ENCODE assay signal across 22 mouse cellular contexts in genomic region chr17:28832040-28832439, GRCm38 (mm10). TPM values are rescaled to one million over a fixed set of nuclear protein-coding genes. Genes with fewer than 3 reads are reported as not detected.
DNase-seq lines count a peak whose midpoint lies in the region; ATAC-seq and TF ChIP-seq lines count a peak whose summit lies in the region.
"Had no signal": no experiment of that assay in that cellular context is flagged by ENCODE, and none has a peak within 500 bp of the region (broad histone marks: within the 10 kb centered on the region; RNA-seq: fewer than 3 reads in every experiment).

No protein-coding gene starts in this region.

- no peak for ATAC-seq in midbrain, embryonic 14.5 days (ENCODE audit: low FRiP score, low TSS enrichment)
- ATAC-seq in midbrain, embryonic 11.5 days (ENCODE audit: low FRiP score) = no peak
- ATAC-seq in liver, embryonic 11.5 days (replicated peaks; ENCODE audit: low FRiP score) = no peak
- ATAC-seq in stomach, postnatal 0 days (ENCODE audit: low FRiP score, low TSS enrichment) = no peak
- ATAC-seq: forebrain, embryonic 16.5 days; intestine, embryonic 16.5 days had no signal

- H3K4me3 ChIP-seq in heart, embryonic 10.5 days = no peak overlapping the region
- no peak overlapping the region for H3K4me3 ChIP-seq in midbrain, embryonic 14.5 days (replicated peaks; ENCODE audit: low read depth, low read length)
- no peak overlapping the region for H3K4me3 ChIP-seq in midbrain, embryonic 11.5 days (ENCODE audit: low read depth, low read length)
- H3K4me3 ChIP-seq in liver, embryonic 11.5 days (ENCODE audit: low read depth, low read length) = no peak overlapping the region
- H3K4me3 ChIP-seq in stomach, postnatal 0 days (ENCODE audit: low read depth, low read length) = no peak overlapping the region
- H3K4me3 ChIP-seq: heart, embryonic 12.5 days; limb, embryonic 10.5 days; lung, embryonic 15.5 days; neural tube, embryonic 15.5 days had no signal

- TF ChIP-seq CTCF in stomach, postnatal 0 days (IDR thresholded peaks at IDR 0.05; ENCODE audit: low read depth) = peak; percentile 22

- H3K27ac ChIP-seq in heart, embryonic 10.5 days = peak overlapping the region; percentile 60; the same call in 1 of the 2 replicates
- H3K27ac ChIP-seq in midbrain, embryonic 14.5 days (replicated peaks; ENCODE audit: low read depth, low read length) = no peak overlapping the region
- H3K27ac ChIP-seq in midbrain, embryonic 11.5 days (ENCODE audit: low read depth, low read length) = no peak overlapping the region
- peak overlapping the region; percentile 92 for H3K27ac ChIP-seq in liver, embryonic 11.5 days (ENCODE audit: low read depth, low read length)
- H3K27ac ChIP-seq in stomach, postnatal 0 days (replicated peaks) = no peak overlapping the region
- H3K27ac ChIP-seq: limb, embryonic 10.5 days; lung, embryonic 15.5 days; neural tube, embryonic 15.5 days had no signal

- H3K4me2 ChIP-seq in midbrain, embryonic 14.5 days (ENCODE audit: low read length) = no peak overlapping the region
- no peak overlapping the region for H3K4me2 ChIP-seq in midbrain, embryonic 11.5 days
- H3K4me2 ChIP-seq in liver, embryonic 11.5 days = peak overlapping the region; percentile 41
- H3K4me2 ChIP-seq in stomach, postnatal 0 days (replicated peaks; ENCODE audit: low read depth) = no peak overlapping the region
- H3K4me2 ChIP-seq: heart, embryonic 12.5 days; lung, embryonic 15.5 days; neural tube, embryonic 15.5 days had no signal

- 82% methylated on average over 9 of the region's 9 CpGs for WGBS in heart, embryonic 10.5 days
- WGBS in midbrain, embryonic 14.5 days = 91% methylated on average over 9 of the region's 9 CpGs
- WGBS in midbrain, embryonic 11.5 days = 89% methylated on average over 9 of the region's 9 CpGs
- 82% methylated on average over 9 of the region's 9 CpGs for WGBS in liver, embryonic 11.5 days
- WGBS in stomach, postnatal 0 days = 84% methylated on average over 9 of the region's 9 CpGs

- H3K4me1 ChIP-seq in heart, embryonic 10.5 days = peaks cover 68% of the 10 kb centered on the region
- H3K4me1 ChIP-seq in midbrain, embryonic 14.5 days (ENCODE audit: control insufficient read depth, insufficient read depth, low read length) = no peaks in the 10 kb centered on the region
- no peaks in the 10 kb centered on the region for H3K4me1 ChIP-seq in midbrain, embryonic 11.5 days (ENCODE audit: control insufficient read depth, insufficient read depth, low read length)
- peaks cover 60% of the 10 kb centered on the region for H3K4me1 ChIP-seq in liver, embryonic 11.5 days (replicated peaks; ENCODE audit: control insufficient read depth, insufficient read depth, low read length)
- no peaks in the 10 kb centered on the region for H3K4me1 ChIP-seq in stomach, postnatal 0 days (replicated peaks; ENCODE audit: control insufficient read depth, insufficient read depth)
- H3K4me1 ChIP-seq: lung, embryonic 15.5 days; neural tube, embryonic 15.5 days had no signal

- H3K36me3 ChIP-seq in heart, embryonic 10.5 days = peaks cover 89% of the 10 kb centered on the region
- peaks cover 79% of the 10 kb centered on the region for H3K36me3 ChIP-seq in midbrain, embryonic 14.5 days (ENCODE audit: control insufficient read depth, insufficient read depth, low read length)
- peaks cover 18% of the 10 kb centered on the region for H3K36me3 ChIP-seq in midbrain, embryonic 11.5 days (ENCODE audit: control insufficient read depth, insufficient read depth, low read length)
- H3K36me3 ChIP-seq in liver, embryonic 11.5 days (ENCODE audit: control insufficient read depth, insufficient read depth, low read length) = peaks cover 43% of the 10 kb centered on the region
- H3K36me3 ChIP-seq in stomach, postnatal 0 days (ENCODE audit: control insufficient read depth, insufficient read depth, low read length) = peaks cover 33% of the 10 kb centered on the region

- intact Hi-C loops in heart, postnatal 25 days (cut with DNase I) = no loop called here

- no peak for DNase-seq in heart, embryonic 10.5 days (ENCODE audit: low spot score)
- DNase-seq in heart, postnatal 25 days (ENCODE audit: low spot score) = no peak
- peak; percentile 28 for DNase-seq in midbrain, embryonic 14.5 days
- DNase-seq in midbrain, embryonic 11.5 days (ENCODE audit: low spot score, missing footprints) = no peak
- no peak for DNase-seq in liver, embryonic 11.5 days (ENCODE audit: low spot score)
- no peak for DNase-seq in stomach, postnatal 0 days (ENCODE audit: low spot score)
- no peak for DNase-seq in frontal cortex, postnatal 25 days (ENCODE audit: low spot score in 2 of 2)
- DNase-seq in thymus, postnatal 25 days = no peak
- DNase-seq: adrenal gland, postnatal 10 days; cerebellum, adult 9-11 months; gastrocnemius, postnatal 14 days; kidney, postnatal 25 days; right cerebral cortex, adult 18-20 months; thymus, postnatal 4 days had no signal

- no peaks in the 10 kb centered on the region for H3K27me3 ChIP-seq in heart, embryonic 10.5 days (ENCODE audit: insufficient read depth, poor library complexity, severe bottlenecking)
- no peaks in the 10 kb centered on the region for H3K27me3 ChIP-seq in midbrain, embryonic 14.5 days (ENCODE audit: control insufficient read depth, insufficient read depth, low read length)
- H3K27me3 ChIP-seq in midbrain, embryonic 11.5 days (ENCODE audit: control insufficient read depth, insufficient read depth, low read length) = no peaks in the 10 kb centered on the region
- no peaks in the 10 kb centered on the region for H3K27me3 ChIP-seq in liver, embryonic 11.5 days (replicated peaks; ENCODE audit: control insufficient read depth, insufficient read depth, low read length)
- H3K27me3 ChIP-seq in stomach, postnatal 0 days (ENCODE audit: control insufficient read depth, insufficient read depth, low read length) = no peaks in the 10 kb centered on the region
- H3K27me3 ChIP-seq: heart, embryonic 12.5 days; lung, embryonic 15.5 days; neural tube, embryonic 15.5 days had no signal

- H3K9me3 ChIP-seq in heart, embryonic 10.5 days = no peaks in the 10 kb centered on the region
- no peaks in the 10 kb centered on the region for H3K9me3 ChIP-seq in midbrain, embryonic 14.5 days (ENCODE audit: control insufficient read depth, low read length)
- H3K9me3 ChIP-seq in midbrain, embryonic 11.5 days (ENCODE audit: control insufficient read depth, low read length) = no peaks in the 10 kb centered on the region
- H3K9me3 ChIP-seq in liver, embryonic 11.5 days (ENCODE audit: control insufficient read depth, low read length) = no peaks in the 10 kb centered on the region
- H3K9me3 ChIP-seq in stomach, postnatal 0 days (ENCODE audit: control insufficient read depth, low read length) = no peaks in the 10 kb centered on the region
- H3K9me3 ChIP-seq: heart, embryonic 12.5 days; limb, embryonic 10.5 days; lung, embryonic 15.5 days; neural tube, embryonic 15.5 days had no signal

- H3K9ac ChIP-seq in midbrain, embryonic 14.5 days (replicated peaks; ENCODE audit: low read length) = no peak overlapping the region
- H3K9ac ChIP-seq in midbrain, embryonic 11.5 days (ENCODE audit: low read length) = no peak overlapping the region
- no peak overlapping the region; the same call in 1 of the 2 replicates for H3K9ac ChIP-seq in liver, embryonic 11.5 days (ENCODE audit: low read depth, low read length)
- H3K9ac ChIP-seq in stomach, postnatal 0 days (ENCODE audit: low read length) = no peak overlapping the region
- H3K9ac ChIP-seq: heart, embryonic 12.5 days; lung, embryonic 15.5 days; neural tube, embryonic 15.5 days had no signal

- no peak for TF ChIP-seq EP300 in stomach, postnatal 0 days (optimal IDR thresholded peaks at IDR 0.05)

RNA-seq across cellular contexts. Expression of gene Pnpla1, which starts 26.2 kb away (rescaled TPM):
- not detected in 2 replicates for polyA plus RNA-seq in heart, embryonic 10.5 days (2016; fragmentation: Nextera tagmentation; extraction: Ambion mirVana)
- not detected for total RNA-seq in heart, postnatal 25 days (2021)
- 0.04 TPM in 1 of 2 replicates, not detected in the other for polyA plus RNA-seq in midbrain, embryonic 14.5 days (2014; fragmentation: Nextera tagmentation; extraction: Ambion mirVana)
- not detected in 2 replicates for polyA plus RNA-seq in midbrain, embryonic 11.5 days (2014; fragmentation: Nextera tagmentation; extraction: Ambion mirVana)
- 0.05 TPM in 1 of 2 replicates, not detected in the other for polyA plus RNA-seq in liver, embryonic 11.5 days (2014; fragmentation: Nextera tagmentation; extraction: Ambion mirVana)
- 12.7 TPM in 2 replicates for polyA plus RNA-seq in stomach, postnatal 0 days (2015; fragmentation: Nextera tagmentation; extraction: Ambion mirVana)
- total RNA-seq: adrenal gland, postnatal 10 days; megakaryocyte-erythroid progenitor cell, adult 5-6 weeks had no signal
- polyA plus RNA-seq: forebrain, embryonic 16.5 days; lung, embryonic 15.5 days; spleen, adult 2 months had no signal

RNA-seq across cellular contexts. Expression of gene Brpf3, which starts 31.1 kb away (rescaled TPM):
- 14.1 and 14.5 TPM in 2 replicates for polyA plus RNA-seq in heart, embryonic 10.5 days (2016; fragmentation: Nextera tagmentation; extraction: Ambion mirVana)
- total RNA-seq in heart, postnatal 25 days (2021) = 10 to 100 TPM; 12.4 to 16.2 TPM
- 4.7 and 8.2 TPM in 2 replicates for polyA plus RNA-seq in midbrain, embryonic 14.5 days (2014; fragmentation: Nextera tagmentation; extraction: Ambion mirVana)
- polyA plus RNA-seq in midbrain, embryonic 11.5 days (2014; fragmentation: Nextera tagmentation; extraction: Ambion mirVana) = 6.5 and 9.7 TPM in 2 replicates
- 29.3 and 34.8 TPM in 2 replicates for polyA plus RNA-seq in liver, embryonic 11.5 days (2014; fragmentation: Nextera tagmentation; extraction: Ambion mirVana)
- polyA plus RNA-seq in stomach, postnatal 0 days (2015; fragmentation: Nextera tagmentation; extraction: Ambion mirVana) = 5.2 and 5.7 TPM in 2 replicates

Comparison
In these comparisons a context has a peak if more than half of its experiments do, and no peak if none do; other contexts are left out.
1. H3K27ac ChIP-seq: peak in heart, embryonic 10.5 days (single experiment) and liver, embryonic 11.5 days (single experiment); none in midbrain, embryonic 14.5 days (single experiment), midbrain, embryonic 11.5 days (single experiment) and stomach, postnatal 0 days (single experiment).
2. RNA of gene Pnpla1, which starts 26.2 kb away (polyA plus RNA-seq): 12.7 TPM in stomach, postnatal 0 days; not detected in midbrain, embryonic 11.5 days, not detected in heart, embryonic 10.5 days, 0.04 TPM in midbrain, embryonic 14.5 days and 0.05 TPM in liver, embryonic 11.5 days; every median in the first group is over 10 times any median in the second.